Mouse (Mus musculus): ENCODE results near the gene Rfc1.
"Not testable (repeated sequence)": the region's sequence is repeated elsewhere in the genome, so short reads cannot be mapped to it uniquely, and the experiment has no call there.

Rfc1 gene

DNA sequence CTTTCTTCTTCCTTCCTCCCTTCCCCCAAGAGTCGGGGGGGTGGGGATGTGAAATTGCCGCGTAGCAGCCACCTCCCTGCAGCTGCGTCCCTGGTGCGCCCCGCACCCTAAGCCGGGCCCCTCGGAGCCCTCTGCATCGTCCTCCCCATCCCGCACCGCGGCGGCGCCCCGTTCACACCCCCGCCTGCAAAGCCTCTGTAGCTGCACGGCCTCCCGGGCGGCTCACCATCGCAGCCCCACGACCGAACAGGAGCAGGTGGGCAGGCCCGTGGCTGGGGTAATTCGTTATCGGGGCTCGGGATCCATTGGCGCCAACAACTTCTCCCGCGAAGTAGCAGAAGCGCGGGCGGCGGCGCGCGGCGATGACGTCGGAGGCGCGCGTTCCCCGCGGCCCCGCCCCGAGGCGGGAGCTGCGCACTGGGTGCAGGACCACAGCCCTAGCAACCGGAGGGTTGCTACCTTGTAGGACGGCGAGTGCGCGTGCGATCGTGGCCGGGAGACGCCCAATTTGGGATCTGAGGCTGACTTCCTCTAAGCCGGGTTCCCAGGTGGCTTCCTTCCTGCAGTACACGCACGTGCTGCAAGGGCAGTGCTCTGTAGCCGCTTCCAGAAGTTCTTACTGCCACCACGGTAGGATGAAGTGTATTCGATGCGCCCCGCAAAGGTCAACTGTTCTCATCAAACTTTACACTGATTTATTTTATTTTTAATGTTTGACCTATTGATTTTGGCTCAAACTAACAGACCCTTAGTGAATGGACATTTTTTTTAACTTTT, at the start of gene Rfc1:
Rfc1 (minus strand) TSS at position 373 of the 777 bp plus-strand sequence.
- peak; percentile 89 for DNase-seq

DNA sequence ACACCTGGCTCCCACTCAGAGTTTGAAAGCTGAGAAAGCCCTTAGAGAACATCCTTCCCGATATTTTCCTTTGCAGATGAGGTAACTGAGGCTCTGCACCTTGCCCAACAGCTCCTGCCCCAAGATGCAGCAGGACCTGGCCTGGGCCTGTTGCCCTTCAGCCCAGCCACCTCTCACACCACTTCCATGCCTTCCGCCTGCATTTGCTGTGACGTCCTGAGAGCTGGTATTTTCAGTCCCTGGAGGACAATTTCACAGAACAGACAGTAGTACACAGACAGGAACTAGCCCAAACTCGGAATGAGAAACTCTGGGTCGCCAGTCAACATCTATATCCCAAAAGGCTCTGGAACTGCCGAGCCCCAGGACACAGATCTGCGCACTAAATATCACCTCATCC, 39.3 kb upstream of the Rfc1 start:
- DNase-seq = no peak

DNA sequence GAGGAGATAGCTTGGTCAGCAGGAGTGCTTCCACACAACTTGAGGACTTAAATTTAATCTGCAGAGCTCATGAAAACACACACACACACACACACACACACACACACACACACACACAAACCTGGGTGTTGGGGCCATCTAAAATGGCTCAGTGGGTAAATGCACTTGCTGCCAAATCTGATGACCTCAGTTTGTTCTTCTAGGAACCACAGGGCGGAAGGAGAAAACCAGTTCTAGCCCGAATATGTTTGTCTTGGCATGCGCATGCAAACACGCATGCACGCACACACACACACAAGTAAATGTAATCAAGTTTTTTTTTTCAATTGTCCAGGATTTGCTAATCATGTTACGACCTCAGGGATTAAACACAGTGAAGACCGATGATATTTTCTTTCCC, 36.1 kb upstream of the Rfc1 start:
- no peak for DNase-seq

DNA sequence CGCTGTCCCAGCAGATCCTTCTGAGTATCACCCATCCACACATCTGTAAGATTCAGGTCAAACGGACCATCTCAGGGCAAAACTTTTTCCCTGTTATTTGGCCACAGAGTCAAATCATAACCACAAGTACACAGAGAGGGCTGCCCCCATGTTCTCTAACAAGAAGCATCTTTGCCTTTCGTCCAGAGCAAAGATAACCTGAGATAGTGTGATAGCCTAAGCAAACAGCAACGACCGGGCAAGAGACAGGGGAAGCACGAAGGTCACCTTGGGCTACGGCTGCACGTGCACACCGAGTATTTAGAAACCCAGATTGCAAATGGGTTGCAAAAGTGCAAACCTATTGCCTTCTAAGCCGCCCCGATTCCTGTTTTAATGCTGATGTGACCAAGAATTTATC, 32.4 kb upstream of the Rfc1 start:
- no peak for DNase-seq

DNA sequence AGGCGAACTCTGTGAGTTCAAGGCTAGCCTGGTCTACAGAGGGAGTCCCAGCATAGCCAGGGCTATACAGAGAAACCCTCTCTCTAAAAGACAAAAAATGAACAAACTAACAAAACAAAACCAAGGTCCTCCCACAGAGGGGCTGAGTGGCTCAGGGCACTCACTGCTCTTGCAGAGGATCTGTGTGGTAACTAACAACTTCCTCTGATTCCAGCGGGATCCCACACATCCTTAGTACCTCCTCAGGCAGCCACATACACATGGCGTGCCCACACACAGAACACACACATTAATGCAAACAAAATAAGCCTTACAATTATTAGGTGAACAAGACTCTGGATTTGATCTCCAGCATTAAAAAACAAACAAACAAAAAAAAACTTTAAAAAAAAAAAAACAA, 22.3 kb upstream of the Rfc1 start:
- DNase-seq = no peak

DNA sequence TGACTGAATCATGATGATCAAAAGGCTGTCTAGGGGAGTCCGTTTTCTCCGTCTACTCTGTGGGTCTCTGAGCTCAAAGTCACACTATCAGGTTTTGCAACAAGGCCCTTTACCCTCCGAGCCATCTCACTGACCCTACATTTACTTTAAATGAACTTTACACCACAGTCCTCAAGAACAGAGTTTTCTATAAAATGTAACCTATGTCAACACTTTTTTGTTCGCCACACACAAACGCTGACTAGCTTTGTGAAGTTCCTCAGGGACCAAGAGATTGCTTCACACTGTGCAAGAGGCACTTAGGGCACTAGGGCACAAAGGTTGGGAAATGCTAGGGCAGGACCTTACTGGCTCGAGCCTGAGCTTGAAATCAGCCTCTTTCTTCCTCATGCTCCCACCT, 21.4 kb upstream of the Rfc1 start:
- no peak for DNase-seq

DNA sequence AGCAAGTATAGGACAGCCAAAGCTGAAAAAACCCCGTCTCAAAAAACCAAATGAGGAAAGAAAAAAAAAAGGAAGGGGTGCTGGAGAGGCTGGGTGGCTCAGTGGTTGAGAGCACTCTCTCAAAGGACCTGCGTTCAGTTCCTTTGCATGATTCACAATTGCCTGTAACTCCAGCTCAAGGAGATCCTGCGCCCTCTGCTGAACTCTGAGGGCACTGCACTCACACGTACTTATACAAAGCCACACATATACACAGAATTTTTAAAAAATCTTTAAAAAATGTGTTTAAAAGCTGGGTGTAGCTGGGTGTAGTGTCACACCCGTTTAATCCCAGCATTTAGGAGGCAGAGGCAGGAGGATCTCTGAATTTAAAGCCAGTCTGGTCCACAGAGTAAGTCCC, 19.5 kb upstream of the Rfc1 start:
- DNase-seq = no peak

DNA sequence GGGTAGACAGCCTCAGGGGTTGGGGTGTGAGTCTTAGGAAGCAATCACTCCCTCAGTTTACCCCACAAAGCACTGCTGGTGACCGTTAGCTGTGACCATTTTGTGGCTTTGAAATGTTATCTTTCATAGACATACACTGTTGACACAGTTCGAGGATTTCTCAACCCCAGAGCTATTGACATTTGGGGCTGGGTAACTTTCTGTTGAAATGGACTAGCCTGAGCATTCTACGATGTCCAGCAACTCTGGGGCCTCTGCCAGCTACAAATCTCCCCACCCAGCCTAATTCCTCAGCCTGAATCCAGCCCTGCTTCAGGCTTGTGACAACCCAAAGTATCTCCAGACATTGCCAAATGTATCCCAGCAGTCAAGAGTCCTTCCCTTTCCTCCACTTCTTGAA, 18.6 kb upstream of the Rfc1 start:
- no peak for DNase-seq

DNA sequence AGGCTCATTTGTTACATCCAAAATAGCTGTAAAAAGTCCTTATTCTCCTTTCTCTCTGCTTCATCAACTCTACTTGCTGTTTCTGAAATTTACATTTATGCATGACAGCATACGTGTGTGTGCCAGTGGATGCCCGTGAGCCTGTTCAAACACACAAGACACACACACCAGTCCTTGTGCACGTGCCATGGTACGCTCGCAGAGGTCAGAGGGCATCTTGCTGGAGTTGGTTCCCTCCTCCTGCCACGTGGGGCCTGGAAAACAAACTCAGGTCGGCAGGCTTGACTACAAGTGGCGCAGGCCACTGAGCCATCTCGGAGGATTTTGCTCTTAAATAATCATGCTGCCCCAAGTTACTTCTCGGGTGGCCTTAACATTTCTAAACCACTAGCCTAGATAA, 15.0 kb upstream of the Rfc1 start:
- no peak for DNase-seq

DNA sequence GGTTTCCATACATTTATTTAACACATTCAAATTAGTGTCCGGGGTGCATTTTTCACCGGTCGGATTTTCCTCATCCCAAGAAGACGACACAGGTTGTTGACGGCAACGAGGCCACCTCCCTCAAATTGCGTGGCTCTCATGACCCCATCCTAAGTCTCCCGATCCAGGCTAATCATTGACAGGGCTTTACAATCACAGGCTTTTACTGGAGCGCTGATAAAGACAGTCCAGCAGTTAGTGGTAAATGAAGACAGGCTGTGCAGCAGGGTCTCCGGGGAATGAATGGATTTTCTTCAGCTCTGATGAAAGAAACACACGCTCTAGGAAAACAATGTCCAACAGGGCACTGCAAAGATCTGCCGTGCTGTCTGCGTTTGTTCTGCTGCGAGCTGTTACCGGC, 12.7 kb upstream of the Rfc1 start, which contains the start of gene Klb:
Klb (plus strand) TSS at position 147 of the 400 bp plus-strand sequence.
- DNase-seq = no peak

DNA sequence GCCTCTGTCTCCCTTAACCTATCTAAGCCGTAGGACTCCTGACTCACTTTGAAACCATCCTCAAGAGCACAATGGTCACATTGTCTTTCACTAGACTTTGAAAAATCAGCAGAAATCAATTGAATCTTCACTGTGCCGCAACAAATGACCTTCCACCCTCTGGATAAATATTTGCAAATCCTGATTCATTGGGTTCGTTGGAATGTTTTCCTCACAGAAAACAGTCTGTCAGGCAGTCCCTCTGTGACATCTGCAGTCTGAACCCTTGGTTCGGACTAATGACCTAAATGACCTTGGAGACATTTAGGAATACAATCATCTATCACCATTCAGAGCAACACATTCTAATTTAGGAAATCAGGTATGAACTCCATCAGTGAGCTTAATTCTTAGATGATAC, 4.7 kb upstream of the Rfc1 start:
- no peak for DNase-seq

DNA sequence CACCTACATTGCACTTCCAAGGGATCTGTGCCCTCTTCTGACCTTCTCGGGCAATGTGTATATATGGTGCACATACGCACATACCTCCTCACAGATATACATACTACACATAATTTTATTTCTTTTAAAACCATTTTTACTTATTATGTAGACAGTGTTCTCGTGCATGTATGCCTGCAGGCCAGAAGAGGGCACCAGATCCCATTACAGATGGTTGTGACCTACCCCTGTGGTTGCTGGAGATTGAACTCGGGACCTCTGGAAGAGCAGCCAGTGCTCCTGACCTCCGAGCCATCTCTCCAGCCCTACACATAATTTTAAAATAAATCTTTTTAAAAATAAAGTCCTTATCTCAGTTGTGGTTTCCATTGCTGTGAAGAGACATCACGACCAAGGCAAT, 2.9 kb upstream of the Rfc1 start:
- DNase-seq = no peak

DNA sequence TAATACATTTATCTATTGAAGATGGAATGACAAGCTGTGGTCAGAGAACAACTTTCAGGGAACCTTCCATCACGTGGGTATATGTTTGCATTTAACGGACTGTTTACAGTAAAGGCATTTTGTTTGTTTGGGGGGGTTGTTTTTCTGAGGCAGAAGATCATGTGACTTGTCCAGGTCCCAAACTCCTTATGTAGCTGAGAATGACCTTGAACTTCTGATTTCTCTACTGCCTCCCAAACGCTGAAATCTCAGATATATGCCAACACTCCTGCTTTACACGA, 545 bp upstream of the Rfc1 start:
- DNase-seq = peak; percentile 9

DNA sequence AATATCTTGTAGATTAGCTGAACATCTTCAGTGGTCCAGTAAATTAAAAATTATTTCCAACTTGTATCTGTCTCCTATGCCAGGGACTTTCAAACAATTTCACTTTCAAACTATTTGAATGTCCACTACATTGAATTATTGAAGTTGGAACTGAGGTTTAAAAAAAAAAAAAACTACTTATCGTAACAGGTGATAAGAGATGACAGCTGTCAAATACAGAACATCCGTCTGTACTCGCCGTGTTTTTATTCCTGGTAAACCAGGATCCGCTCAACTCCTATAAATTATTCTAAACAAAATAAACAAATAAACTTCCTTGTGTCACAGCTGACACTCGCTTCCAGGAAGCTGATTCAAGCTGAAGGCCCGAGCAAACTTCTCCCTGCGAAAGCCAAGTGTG, 682 bp downstream of the Rfc1 start:
- DNase-seq = no peak

DNA sequence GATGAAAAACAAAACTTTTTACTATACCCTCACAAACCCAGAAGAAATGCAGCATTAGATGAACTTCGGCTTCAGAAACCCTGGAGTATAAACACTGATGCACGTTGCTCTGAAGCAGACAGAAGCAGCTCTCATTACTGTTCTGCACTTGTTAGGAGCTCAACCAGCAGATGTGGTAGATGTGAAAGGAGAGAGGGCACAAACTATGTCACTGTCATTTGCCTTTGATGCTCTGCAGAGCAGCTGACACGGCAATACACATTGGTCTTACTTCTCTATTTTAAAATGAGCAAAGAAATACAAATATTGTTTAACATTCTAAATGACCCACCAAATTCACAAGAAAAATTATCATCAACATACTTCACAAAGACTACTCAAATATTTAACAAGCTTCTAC, 5.5 kb downstream of the Rfc1 start:
- no peak for DNase-seq

DNA sequence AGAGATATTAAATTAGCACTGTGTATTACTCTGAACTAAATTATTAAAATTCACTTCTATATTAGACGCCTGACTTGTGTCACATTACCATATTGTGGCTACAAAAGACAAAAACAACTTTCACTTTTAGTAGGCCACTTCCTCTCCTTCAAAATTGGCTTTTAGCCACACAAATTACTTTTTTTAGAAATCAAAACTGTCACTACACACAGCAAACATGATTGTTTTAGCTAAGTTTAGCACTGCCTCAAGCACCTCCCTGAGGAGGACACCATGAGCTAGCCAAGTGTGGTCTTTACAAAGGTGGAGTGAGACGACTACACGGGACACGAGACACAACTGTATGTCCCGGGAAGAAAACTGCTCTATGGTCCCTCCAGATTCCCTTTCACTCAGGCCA, 9.3 kb downstream of the Rfc1 start:
- no peak for DNase-seq

DNA sequence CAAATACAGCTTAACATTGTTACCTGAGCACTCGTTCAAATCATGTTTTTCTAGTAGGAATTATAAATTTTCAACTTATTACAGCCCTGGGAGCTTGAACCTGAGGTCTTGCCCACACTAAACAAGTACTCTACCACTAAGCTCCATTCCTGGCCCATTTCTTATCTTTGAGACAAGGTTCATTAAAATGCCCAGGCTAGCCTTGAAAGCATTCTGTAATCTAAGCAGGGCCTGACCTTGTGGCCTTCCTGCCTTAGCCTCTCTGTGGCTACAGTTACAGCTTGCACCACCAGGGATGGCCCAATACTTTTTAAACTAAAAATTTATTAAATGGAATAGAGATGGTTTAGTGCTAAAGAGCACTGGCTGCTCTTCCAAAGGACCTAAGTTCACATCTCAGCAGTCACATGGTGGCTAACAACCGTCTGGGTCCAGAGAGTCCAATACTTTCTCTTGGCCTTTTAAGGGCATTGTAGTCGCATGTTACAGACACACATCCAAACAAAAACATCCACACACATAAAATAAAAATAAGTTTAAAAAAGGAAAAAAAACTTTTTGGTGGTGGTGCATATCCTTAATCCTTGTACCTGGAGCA, 10.6 kb downstream of the Rfc1 start:
- no peak for DNase-seq

DNA sequence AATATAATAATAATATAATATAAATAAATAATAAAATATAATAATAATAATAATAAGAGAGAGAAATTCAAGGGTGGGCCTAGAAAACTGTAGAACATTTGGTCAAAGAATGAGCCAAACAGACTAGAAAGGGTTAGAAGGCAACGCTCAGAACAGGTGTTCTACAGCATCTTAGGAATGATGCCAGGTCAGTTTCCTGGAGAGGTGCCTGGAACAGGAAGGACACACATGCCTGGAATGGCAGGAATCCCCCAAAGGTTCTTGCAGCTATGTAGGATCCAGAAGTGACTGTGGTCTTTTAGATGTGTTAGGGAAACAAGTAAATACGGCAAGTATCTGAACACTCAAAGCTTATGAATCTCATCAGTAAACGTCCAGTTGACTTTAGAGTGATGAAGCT, 11.2 kb downstream of the Rfc1 start:
- peak; percentile 68 for DNase-seq

DNA sequence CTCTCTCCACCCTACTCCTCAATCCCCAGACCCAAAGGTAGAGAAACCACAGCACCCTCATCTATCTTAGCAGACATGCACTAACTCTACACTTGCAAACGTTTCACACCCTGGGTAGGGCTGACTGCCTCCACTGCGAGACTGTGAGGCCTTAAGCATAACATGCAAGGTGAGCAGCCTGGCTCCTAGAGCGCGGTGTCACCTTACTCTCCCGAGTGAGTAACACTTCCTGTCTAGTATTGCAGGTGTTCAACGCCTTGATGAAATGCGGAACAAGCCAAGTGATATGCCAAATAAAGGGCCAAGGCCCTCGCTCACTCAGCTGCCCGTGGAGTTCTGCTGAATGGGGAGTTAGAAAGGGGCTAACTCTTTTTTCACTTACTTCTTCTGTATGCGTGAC, 13.3 kb downstream of the Rfc1 start:
- DNase-seq = no peak

DNA sequence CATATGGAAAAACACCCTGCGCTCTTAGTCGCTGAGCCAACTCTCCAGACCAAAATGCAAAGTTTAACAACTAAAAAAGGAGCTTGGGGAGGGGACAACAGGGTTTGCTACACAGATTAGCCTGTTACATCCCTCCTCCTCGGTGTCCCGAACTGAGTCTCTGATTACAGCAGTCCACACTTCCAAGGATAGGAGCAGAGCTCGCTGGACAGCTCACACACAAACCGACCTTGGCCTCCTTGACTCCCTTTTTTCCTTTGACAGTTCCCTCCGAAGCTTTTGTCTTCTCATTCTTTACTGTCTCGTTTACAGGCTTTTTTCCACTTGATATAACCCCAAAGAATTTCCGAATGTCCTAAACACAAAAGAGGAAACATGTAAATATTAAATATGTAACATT, 16.3 kb downstream of the Rfc1 start:
- DNase-seq = no peak

DNA sequence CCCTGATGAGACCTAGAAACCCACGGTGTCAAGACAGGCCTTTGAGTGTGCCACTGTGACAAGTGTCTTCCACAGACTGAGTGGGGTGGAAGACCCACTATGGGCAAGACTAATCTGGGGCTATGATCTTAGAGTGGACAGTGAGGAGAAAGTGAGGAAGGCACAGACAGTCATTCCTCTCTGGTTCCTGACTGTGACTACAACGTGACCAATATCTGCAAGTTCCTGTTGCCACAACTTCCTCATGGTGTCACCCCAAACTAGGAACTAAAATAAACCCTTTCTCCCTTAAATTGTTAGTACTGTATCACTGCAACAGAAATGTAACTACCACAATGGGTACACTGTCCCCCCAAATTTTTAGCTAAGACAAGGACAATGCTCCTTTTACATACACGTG, 26.6 kb downstream of the Rfc1 start:
- no peak for DNase-seq

DNA sequence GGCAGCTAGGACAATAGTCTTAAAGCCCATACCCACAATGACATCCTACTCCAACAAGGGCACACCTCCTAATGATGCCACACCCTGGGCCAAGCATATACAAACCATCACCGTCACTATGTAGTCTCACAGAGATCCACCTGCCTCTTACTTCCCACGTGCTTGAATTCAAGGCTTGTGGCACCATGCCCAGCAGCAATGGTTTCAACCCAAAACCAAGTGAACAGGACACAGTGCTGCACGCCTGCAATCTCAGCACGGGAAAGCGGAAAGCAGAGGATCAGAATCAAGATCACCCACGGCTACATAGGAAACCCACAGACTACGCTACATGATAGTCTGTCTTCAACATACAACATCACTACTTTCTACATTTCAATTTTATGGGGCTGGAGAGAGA, 27.3 kb downstream of the Rfc1 start:
- no peak for DNase-seq

DNA sequence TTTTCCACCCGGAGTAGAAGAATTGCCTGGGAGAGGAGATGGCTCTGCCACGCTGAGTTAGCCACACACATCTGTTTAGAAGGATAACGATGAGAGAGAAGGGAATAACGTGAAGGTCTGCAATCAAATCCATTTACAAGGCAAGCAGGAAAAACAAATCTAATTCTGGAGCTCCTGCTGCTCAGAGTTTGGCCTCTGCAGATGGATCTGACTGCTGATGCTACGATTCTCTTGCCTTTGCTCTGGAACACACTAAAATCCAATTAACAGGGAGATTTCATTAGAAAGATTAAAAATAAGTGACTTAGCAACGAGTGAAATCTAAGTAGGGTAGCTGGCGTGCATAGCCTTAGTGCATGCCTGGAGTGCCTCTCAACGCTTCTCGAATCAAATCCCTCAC, 30.0 kb downstream of the Rfc1 start:
- DNase-seq = no peak

DNA sequence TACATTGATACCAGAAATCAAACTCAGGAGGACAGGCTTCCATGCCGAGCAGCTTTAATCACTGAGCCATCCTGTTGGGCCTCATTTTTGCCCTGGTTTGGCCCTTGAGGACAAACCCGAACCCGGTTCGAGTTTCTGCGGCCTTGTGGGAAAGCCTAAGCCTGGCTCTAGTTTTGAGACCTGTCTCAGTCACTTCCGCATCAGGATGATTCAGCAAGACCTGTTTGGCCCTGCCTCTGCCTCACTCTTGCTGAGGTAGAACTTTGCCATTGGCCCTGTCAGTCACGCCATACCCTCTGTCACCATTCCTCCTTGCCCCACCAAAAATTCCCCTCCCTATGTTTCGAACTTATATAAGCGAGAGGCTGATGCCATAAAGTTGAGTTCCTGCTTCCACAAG, 35.3 kb downstream of the Rfc1 start:
- DNase-seq = no peak

DNA sequence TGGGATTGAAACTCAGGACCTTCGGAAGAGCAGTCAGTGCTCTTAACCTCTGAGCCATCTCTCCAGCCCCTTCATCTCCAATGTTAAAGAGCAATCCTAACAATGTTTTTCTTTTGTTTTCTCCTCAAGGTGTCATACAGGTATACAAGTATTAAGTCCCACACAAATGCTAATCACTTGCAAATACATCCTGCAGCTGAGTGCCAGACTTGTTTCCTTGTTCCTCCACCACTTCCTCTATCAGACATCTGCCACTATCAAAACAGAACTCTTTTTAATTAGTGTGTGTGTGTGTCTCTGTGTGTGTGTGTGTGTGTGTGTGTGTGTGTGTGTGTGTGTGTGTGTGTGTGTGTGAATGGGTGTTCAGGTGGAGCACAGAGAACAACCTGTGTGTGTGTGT, 35.8 kb downstream of the Rfc1 start:
- DNase-seq = not testable (repeated sequence)
